In genomic region chr17:26972703-26973574, GRCm38 (mm10) we compare ENCODE assay signal across 8 mouse cellular contexts. TPM values are rescaled to one million over a fixed set of nuclear protein-coding genes. Genes with fewer than 3 reads are reported as not detected.
DNase-seq lines count a peak whose midpoint lies in the region; ATAC-seq and TF ChIP-seq lines count a peak whose summit lies in the region.

Gene Zbtb9 (plus strand): TSS chr17:26973167.

- peak within 1 kb of the TSS; percentile 94 for H3K27ac ChIP-seq in gastrocnemius, adult 2 months
- H3K27ac ChIP-seq in hindbrain, postnatal 0 days: peak within 1 kb of the TSS; percentile 80
- peak within 1 kb of the TSS; percentile 90 for H3K27ac ChIP-seq in left cerebral cortex, adult 2 months

- WGBS in hindbrain, postnatal 0 days: under 1% methylated on average over 75 of the region's 75 CpGs

- H3K27me3 ChIP-seq in hindbrain, postnatal 0 days (ENCODE audit: insufficient read depth, low read length): no peaks in the 10 kb centered on the region

- peak within 1 kb of the TSS; percentile 95 for H3K4me2 ChIP-seq in hindbrain, postnatal 0 days (ENCODE audit: low read depth, low read length)

- intact Hi-C loops in gastrocnemius, adult 2 months (cut with DNase I): no loop called here
- intact Hi-C loops in left cerebral cortex, adult 2 months (cut with DNase I): loop anchor here (1.0 to 2.0 kb wide), 2 partner anchors 40 to 48 kb away; partner anchors contain the start of gene Phf1

- H3K9me3 ChIP-seq in hindbrain, postnatal 0 days (ENCODE audit: low read length): no peaks in the 10 kb centered on the region

- peak within 1 kb of the TSS; percentile 75 for H3K9ac ChIP-seq in hindbrain, postnatal 0 days (replicated peaks; ENCODE audit: low read length)

- DNase-seq in ZHBTc4 (ENCODE audit: low read depth, low spot score): peak; percentile 98
- DNase-seq in gastrocnemius, adult 2 months: peak; percentile 98
- DNase-seq in hindbrain, postnatal 0 days (ENCODE audit: low spot score): peak; percentile 98
- DNase-seq in left cerebral cortex, adult 2 months (ENCODE audit: extremely low spot score in 1 of 2, low spot score in 2 of 2): peak; percentile 96
- DNase-seq in right cerebral cortex, adult 2 months (ENCODE audit: low spot score in 2 of 2): peak; percentile 94 to 97
- DNase-seq in urinary bladder, postnatal 14 days (ENCODE audit: low spot score): peak; percentile 97

- peaks cover 26% of the 10 kb centered on the region for H3K36me3 ChIP-seq in hindbrain, postnatal 0 days (ENCODE audit: insufficient read depth, low read length)

- peak within 1 kb of the TSS; percentile 98 for H3K4me3 ChIP-seq in gastrocnemius, adult 2 months
- peak within 1 kb of the TSS; percentile 81 for H3K4me3 ChIP-seq in hindbrain, postnatal 0 days (ENCODE audit: low read length)
- peak within 1 kb of the TSS; percentile 89 for H3K4me3 ChIP-seq in left cerebral cortex, adult 2 months

- peaks cover 8% of the 10 kb centered on the region for H3K4me1 ChIP-seq in hindbrain, postnatal 0 days (ENCODE audit: insufficient read depth, low read length)

- ATAC-seq in common myeloid progenitor, adult 5-6 weeks (replicated peaks; ENCODE audit: low read depth, poor library complexity, severe bottlenecking): peak; percentile 96
- ATAC-seq in hindbrain, postnatal 0 days: peak; percentile 98
- peak; percentile 99 for ATAC-seq in megakaryocyte, adult 5-6 weeks (ENCODE audit: poor library complexity, severe bottlenecking)

- TF ChIP-seq CTCF in gastrocnemius, adult 2 months (IDR thresholded peaks at IDR 0.05): no peak
- no peak for TF ChIP-seq CTCF in hindbrain, postnatal 0 days (IDR thresholded peaks at IDR 0.05; ENCODE audit: low read depth)
- TF ChIP-seq CTCF in left cerebral cortex, adult 2 months (IDR thresholded peaks at IDR 0.05): no peak

RNA-seq across cellular contexts. Expression of gene Zbtb9, which starts in this region (rescaled TPM):
- total RNA-seq in common myeloid progenitor, adult 5-6 weeks (2017): 25.1 and 27.9 TPM in 2 replicates
- under 1 TPM; 0.17 to 0.41 TPM for total RNA-seq in gastrocnemius, adult 2 months (2021)
- 21.4 and 22.7 TPM in 2 replicates for total RNA-seq in hindbrain, postnatal 0 days (2014; rRNA removed)
- 6.6 and 7.8 TPM in 2 replicates for polyA plus RNA-seq in hindbrain, postnatal 0 days (2015; fragmentation: Nextera tagmentation; extraction: Ambion mirVana)
- 10 to 100 TPM; 16.3 to 18.3 TPM for total RNA-seq in left cerebral cortex, adult 2 months (2021)
- 4.5 and 4.7 TPM in 2 replicates for total RNA-seq in megakaryocyte, adult 5-6 weeks (2015)
- total RNA-seq in megakaryocyte, adult 5-6 weeks (2017): 13.3 and 14.4 TPM in 2 replicates

Comparison
In these comparisons a context has a peak if more than half of its experiments do, and no peak if none do; other contexts are left out.
1. Peak in every context shown above with its lines: DNase-seq, ATAC-seq, H3K4me3 ChIP-seq and H3K27ac ChIP-seq.
2. Peak in DNase-seq, H3K4me3 ChIP-seq and H3K27ac ChIP-seq in gastrocnemius, adult 2 months; RNA of the gene not detected or under 1 TPM.